Mouse (Mus musculus): ENCODE measurements at regions not wholly inside any gene's neighbourhood (a gene's known extent, or its start where the extent isn't known, plus 50 kb on each side); places are given as distances from the start of the nearest gene placed in this dataset.
A peak's percentile ranks its signal among the peaks of the same experiment; 100 is the strongest.

DNA sequence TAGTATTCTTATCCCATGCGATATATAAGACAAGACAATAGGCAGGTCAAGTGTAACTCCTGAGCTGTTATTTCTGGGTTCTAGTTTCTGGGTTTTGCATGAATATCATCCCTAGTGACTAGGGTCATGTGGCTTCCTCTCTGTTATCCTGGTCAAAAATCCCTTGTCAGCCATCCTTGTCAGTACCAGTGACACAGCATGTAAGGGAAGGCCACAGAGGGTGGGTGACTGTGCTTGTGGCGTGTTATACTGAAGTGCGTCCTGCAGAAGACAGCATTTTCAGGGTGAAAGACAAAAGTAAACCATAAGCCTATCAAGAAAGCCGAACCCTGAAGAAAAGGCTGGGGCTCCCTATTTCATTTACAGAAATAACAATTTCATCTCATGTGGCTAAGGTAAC, 50.7 kb upstream of the Echdc3 start:
- DNase-seq (ENCODE audit: low read depth, low spot score), result no peak

- DNase-seq (ENCODE audit: low read depth, low spot score), result peak; percentile 67
Measured at GRCm38 (mm10) chr2:6264085-6264783, 51.4 kb upstream of the Echdc3 start.

DNA sequence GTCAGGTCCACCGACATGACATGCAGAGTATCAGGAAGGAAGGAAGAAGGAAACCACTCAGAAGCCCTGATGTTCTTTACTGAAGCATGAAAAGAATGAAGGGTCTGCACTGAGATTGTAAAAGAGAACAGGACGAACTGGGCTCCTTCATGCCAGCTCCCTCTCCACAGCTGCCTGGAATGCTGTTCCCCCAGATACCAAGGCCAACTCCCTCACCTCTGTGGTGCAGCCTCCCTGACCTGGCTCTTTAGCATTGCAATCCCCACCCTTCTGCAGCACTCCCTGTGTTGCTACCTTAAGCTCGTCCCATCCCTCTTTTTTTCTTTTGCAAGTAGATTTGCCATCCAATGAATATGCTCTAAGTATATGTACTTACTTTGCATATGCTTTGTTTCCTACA, 52.3 kb upstream of the Echdc3 start:
- no peak for DNase-seq (ENCODE audit: low read depth, low spot score)

DNA sequence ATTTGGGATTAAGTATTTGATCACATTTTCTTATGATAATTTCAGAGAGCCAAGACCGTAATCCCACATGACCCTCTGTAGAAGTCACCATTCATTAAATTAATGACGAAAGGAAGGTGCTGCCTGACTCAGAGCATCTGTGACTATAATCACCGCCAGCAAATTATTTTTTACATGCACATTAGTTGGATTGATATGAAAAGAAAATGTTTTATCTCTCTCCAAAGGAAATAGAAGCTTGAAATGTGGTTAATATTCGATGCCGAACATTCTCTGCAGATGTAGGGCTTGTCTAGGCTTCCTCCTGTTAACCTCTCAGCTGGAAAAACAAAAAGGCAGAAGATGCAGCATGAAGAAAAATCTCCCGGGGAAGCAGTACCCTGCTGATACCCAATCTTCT, 54.2 kb upstream of the Echdc3 start:
- DNase-seq (ENCODE audit: low read depth, low spot score), result no peak

GRCm38 (mm10) chr2:6267537-6267936, 54.7 kb upstream of the Echdc3 start:
- DNase-seq (ENCODE audit: low read depth, low spot score), result no peak

GRCm38 (mm10) chr2:6272514-6272913, 50.0 kb upstream of the Usp6nl start:
- DNase-seq (ENCODE audit: low read depth, low spot score), result no peak
